Mouse (Mus musculus) intestine, embryonic 14.5 days (tissue): Measurements from ENCODE around the gene Otud5. TPM values are rescaled to one million over a fixed set of nuclear protein-coding genes. Genes with fewer than 3 reads are reported as not detected.
"Not testable (repeated sequence)": the region's sequence is repeated elsewhere in the genome, so short reads cannot be mapped to it uniquely, and the experiment has no call there.

Experiments
- ATAC-seq: fragments of 200-750 bp; cut with Nextera tagmentation; replicated peaks from 2 replicates; pipeline ENCODE4 v1.8.0; 2017; ENCODE audit warnings: low read depth, moderate number of reproducible peaks, moderate TSS enrichment, moderate library complexity; ENCODE audit not compliant: low FRiP score, low TSS enrichment
- DNase-seq: peaks from one replicate; pipeline ENCODE4 v3.0.0-alpha.2; 2018; ENCODE audit warnings: low spot score
- H3K27ac ChIP-seq: fragments of 300-500 bp; sonication (generic); 2 replicates; pipeline ENCODE4 v1.5.1; 2014; ENCODE audit warnings: low read depth, mild to moderate bottlenecking, control low read depth
- H3K27me3 ChIP-seq: fragments of 300-500 bp; sonication (generic); replicated peaks from 2 replicates; pipeline ENCODE4 v1.6.1; 2014; ENCODE audit warnings: low read length, control low read depth; ENCODE audit not compliant: control insufficient read depth, insufficient read depth
- H3K36me3 ChIP-seq: fragments of 300-500 bp; sonication (generic); 2 replicates; pipeline ENCODE4 v1.6.1; 2014; ENCODE audit warnings: low read length, control low read depth; ENCODE audit not compliant: control insufficient read depth, insufficient read depth
- H3K4me1 ChIP-seq: fragments of 300-500 bp; sonication (generic); replicated peaks from 2 replicates; pipeline ENCODE4 v1.6.1; 2014; ENCODE audit warnings: low read length, control low read depth, mixed read lengths; ENCODE audit not compliant: control insufficient read depth, insufficient read depth
- H3K4me2 ChIP-seq: fragments of 300-500 bp; sonication (generic); 2 replicates; pipeline ENCODE4 v1.6.1; 2014; ENCODE audit warnings: low read length
- H3K4me3 ChIP-seq: fragments of 300-500 bp; sonication (generic); 2 replicates; pipeline ENCODE4 v1.5.1; 2014; ENCODE audit warnings: low read depth, low read length, control low read depth, mixed read lengths
- H3K9ac ChIP-seq: fragments of 300-500 bp; sonication (generic); 2 replicates; pipeline ENCODE4 v1.6.1; 2014; ENCODE audit warnings: mild to moderate bottlenecking, low read length
- H3K9me3 ChIP-seq: fragments of 300-500 bp; sonication (generic); 2 replicates; pipeline ENCODE4 v1.6.1; 2016; ENCODE audit warnings: low read length, control low read depth; ENCODE audit not compliant: control insufficient read depth
- WGBS: fragments of 180-500 bp; shearing (Covaris S2); extraction: QIAGEN DNeasy Blood & Tissue Kit; methylation state at CpG from one replicate; pipeline ENCODE4 v1.1.7; 2014; 5-methylcytosine and 5-hydroxymethylcytosine counted together
- polyA plus RNA-seq: library from polyadenylated mRNA; unstranded; fragments of >200 nt; fragmentation: Nextera tagmentation; extraction: Ambion mirVana; gene quantifications from 2 replicates; pipeline ENCODE4 v1.2.1, GENCODE M21; 2014

Otud5 gene
- 30.4 and 32.1 TPM in 2 replicates for polyA plus RNA-seq

- H3K9me3 ChIP-seq, result no peaks in the 10 kb centered on the region
- 12% methylated on average over 65 of the region's 74 CpGs for WGBS
- H3K4me2 ChIP-seq, result peak within 1 kb of the TSS; percentile 65
- ATAC-seq (peak; percentile 98), DNase-seq (peak; percentile 90)
- no peaks in the 10 kb centered on the region for H3K4me1 ChIP-seq
- peak within 1 kb of the TSS; percentile 88 for H3K27ac ChIP-seq
- H3K36me3 ChIP-seq, result no peaks in the 10 kb centered on the region
- peak within 1 kb of the TSS; percentile 63 for H3K4me3 ChIP-seq
- H3K27me3 ChIP-seq, result no peaks in the 10 kb centered on the region
- peak within 1 kb of the TSS; percentile 72 for H3K9ac ChIP-seq
Measured at GRCm38 (mm10) chrX:7841163-7842162, at the start of gene Otud5. Gene Otud5 (plus strand): TSS chrX:7841364.

DNA sequence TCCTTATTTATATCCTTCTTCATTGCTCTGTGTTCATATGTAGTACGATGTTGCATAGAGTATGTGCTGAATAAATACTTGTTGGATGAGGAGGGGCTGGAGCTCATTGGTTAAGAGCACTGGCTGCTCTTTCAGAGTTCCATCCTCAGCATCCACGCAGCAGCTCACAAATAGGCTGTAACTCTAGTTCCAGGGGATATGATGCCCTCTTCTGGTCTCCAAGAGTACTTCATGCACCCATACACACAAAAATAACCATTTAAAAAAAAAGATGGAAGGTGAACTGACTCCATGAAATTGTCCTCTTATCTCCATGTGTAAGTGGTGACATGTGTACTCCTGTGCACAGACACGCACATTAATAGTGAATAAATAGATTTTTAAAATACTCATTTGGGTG is 47.8 kb upstream of the Otud5 start:
- no peaks in the 10 kb centered on the region for H3K27me3 ChIP-seq
- H3K4me1 ChIP-seq, result peaks cover 6% of the 10 kb centered on the region; the same call in 1 of the 2 replicates
- H3K9me3 ChIP-seq, result no peaks in the 10 kb centered on the region
- 46% methylated on average over 3 of the region's 3 CpGs for WGBS
- H3K4me3 ChIP-seq, result no peak overlapping the region
- no peak overlapping the region for H3K27ac ChIP-seq
- H3K4me2 ChIP-seq, result no peak overlapping the region
- no peak overlapping the region for H3K9ac ChIP-seq
- DNase-seq, result no peak
- no peaks in the 10 kb centered on the region for H3K36me3 ChIP-seq
- ATAC-seq, result no peak

GRCm38 (mm10) chrX:7795016-7795415 is 46.1 kb upstream of the Otud5 start:
- 23% methylated on average over 7 of the region's 7 CpGs for WGBS
- H3K4me2 ChIP-seq, result no peak overlapping the region
- no peak overlapping the region for H3K9ac ChIP-seq
- H3K9me3 ChIP-seq, result no peaks in the 10 kb centered on the region
- H3K4me3 ChIP-seq, result no peak overlapping the region
- ATAC-seq (no peak), DNase-seq (peak; percentile 66)
- no peak overlapping the region for H3K27ac ChIP-seq
- H3K4me1 ChIP-seq, result peaks cover 6% of the 10 kb centered on the region; the same call in 1 of the 2 replicates
- peaks cover 9% of the 10 kb centered on the region for H3K36me3 ChIP-seq
- no peaks in the 10 kb centered on the region for H3K27me3 ChIP-seq

DNA sequence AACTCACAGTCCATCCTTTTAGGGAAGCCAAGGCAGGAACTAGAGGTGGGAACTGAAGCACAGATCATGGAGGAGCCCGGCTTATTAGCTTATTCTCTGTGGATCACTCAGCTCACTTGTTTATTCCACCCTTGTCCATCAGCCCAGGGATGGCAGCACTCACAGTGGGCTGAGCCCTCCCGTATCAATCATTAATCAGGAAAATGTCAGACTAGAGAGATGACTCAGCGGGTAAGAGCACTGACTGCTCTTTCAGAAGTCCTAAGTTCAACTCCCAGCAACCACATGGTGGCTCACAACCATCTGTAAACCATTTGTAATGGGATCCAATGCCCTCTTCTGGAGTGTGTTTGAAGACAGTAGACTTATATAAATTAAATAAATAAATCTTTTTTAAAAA is 43.8 kb upstream of the Otud5 start:
- Histone ChIP-seq H3K4me3 (no peak overlapping the region), H3K9me3 (no peaks in the 10 kb centered on the region), H3K27ac (no peak overlapping the region), H3K4me1 (no peaks in the 10 kb centered on the region), H3K36me3 (peaks cover 23% of the 10 kb centered on the region), H3K9ac (no peak overlapping the region), H3K27me3 (no peaks in the 10 kb centered on the region), H3K4me2 (no peak overlapping the region)
- WGBS, result 82% methylated on average over 3 of the region's 3 CpGs
- DNase-seq (no peak), ATAC-seq (no peak)

- ATAC-seq, DNase-seq: not testable (repeated sequence)
Measured at GRCm38 (mm10) chrX:7802157-7802556, 39.0 kb upstream of the Otud5 start.

GRCm38 (mm10) chrX:7815016-7815415 is 26.1 kb upstream of the Otud5 start:
- H3K9ac ChIP-seq, H3K4me3 ChIP-seq, H3K27ac ChIP-seq, H3K27me3 ChIP-seq, H3K9me3 ChIP-seq, ATAC-seq, DNase-seq, H3K4me2 ChIP-seq, H3K4me1 ChIP-seq: not testable (repeated sequence)
- 49% methylated on average over 8 of the region's 8 CpGs for WGBS
- peaks cover 17% of the 10 kb centered on the region; the same call in 1 of the 2 replicates for H3K36me3 ChIP-seq

More at GRCm38 (mm10) chrX:7802157-7802556, 39.0 kb upstream of the Otud5 start:
- not testable (repeated sequence) for H3K9ac ChIP-seq, H3K27ac ChIP-seq, H3K27me3 ChIP-seq, H3K4me2 ChIP-seq, H3K4me3 ChIP-seq, H3K9me3 ChIP-seq, H3K4me1 ChIP-seq
- WGBS, result 89% methylated on average over 2 of the region's 2 CpGs
- H3K36me3 ChIP-seq, result peaks cover 35% of the 10 kb centered on the region

DNA sequence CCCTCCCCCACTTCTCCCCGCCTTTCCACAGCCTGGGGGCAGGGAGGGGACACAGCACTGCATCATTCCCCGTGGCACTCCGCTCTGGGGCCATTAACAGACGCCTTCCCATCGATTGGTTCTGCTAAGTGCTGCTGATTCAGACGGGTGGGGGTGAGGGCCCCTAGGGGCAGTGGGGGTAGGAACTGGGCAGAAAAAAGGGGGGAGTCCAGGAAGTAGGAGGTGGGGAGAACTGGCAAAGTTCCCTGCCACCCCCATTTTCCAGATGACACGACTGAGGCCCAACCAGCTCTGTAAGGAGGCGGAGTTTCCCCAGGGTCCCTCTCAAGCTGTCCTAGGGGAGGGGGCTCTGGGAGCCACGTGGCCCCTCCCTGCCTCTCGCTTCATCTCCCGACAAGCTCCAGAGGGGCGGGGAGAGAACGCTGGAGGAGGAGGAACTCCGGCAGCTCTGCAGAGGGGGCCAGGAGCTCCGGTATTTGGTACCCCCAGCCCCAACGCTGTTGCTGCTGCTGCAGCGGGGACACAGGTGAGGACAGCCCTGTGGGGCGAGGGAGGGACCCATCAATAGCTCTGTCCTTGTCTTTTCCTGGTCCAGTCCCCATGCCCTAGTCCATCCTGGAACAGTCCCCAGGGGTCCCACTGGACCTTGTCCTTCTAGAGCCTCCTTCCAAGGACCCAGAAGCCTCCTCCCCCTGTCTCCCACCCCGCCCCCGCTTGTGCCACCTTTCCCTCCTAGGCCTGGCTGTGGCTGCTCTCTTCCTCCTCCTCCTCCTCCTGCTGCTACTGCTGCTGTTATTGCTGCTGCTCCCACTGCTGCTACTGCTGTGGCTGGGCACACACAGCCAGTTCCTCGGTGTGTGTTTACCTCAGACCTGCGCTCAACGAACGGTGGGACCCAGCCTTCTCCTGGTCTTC is 19.0 kb upstream of the Otud5 start, which contains the start of gene Kcnd1:
Gene Kcnd1, plus strand, starts transcription at position 425 of the 915 bp plus-strand sequence.
- Histone ChIP-seq H3K27ac (no peak within 1 kb of the TSS), H3K9me3 (no peaks in the 10 kb centered on the region), H3K27me3 (no peaks in the 10 kb centered on the region), H3K4me3 (peak within 1 kb of the TSS; percentile 40), H3K4me2 (peak within 1 kb of the TSS; percentile 58), H3K4me1 (no peaks in the 10 kb centered on the region), H3K36me3 (no peaks in the 10 kb centered on the region), H3K9ac (peak within 1 kb of the TSS; percentile 29)
- peak; percentile 74 for ATAC-seq
- peak; percentile 54 for DNase-seq
- WGBS, result 8% methylated on average over 19 of the region's 24 CpGs

- H3K36me3 ChIP-seq, result no peaks in the 10 kb centered on the region
- H3K9ac ChIP-seq, result no peak overlapping the region
- H3K4me2 ChIP-seq, result no peak overlapping the region
- no peaks in the 10 kb centered on the region for H3K27me3 ChIP-seq
- H3K4me3 ChIP-seq, result no peak overlapping the region
- no peaks in the 10 kb centered on the region for H3K9me3 ChIP-seq
- no peak for ATAC-seq
- DNase-seq, result no peak
- H3K27ac ChIP-seq, result no peak overlapping the region
- no peaks in the 10 kb centered on the region for H3K4me1 ChIP-seq
- 83% methylated on average over 1 of the region's 1 CpGs for WGBS
Measured at GRCm38 (mm10) chrX:7837146-7837545, 4.0 kb upstream of the Otud5 start.
